Mouse (Mus musculus) left cerebral cortex, adult 9 months (tissue): Measurements from ENCODE around the gene March8.

Source experiments
- DNase-seq, 2 experiments: peaks; one replicate each; pipeline ENCODE4 v3.0.0; 2022; ENCODE audit warnings: low spot score in 2 of 2

March8 gene

DNA sequence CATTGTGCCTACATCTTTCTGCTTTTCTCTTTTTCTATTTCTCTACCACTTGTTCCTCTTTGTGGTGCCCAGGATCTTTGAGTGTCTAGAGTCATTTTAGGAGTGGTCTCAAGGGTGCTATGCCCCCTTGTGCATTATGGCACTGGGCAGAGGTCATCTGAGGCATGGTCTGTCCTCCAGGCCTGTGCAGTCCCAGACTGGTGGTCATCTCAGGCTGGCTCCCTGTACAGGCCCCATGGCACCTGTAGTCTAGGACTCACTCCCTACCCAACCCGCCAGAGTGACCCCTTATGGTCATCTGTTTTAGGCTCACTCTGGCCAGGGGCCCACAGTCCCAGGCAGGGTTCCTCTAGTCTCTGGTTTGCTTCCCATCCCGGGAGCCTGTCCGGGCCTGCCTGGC lies 33.7 kb downstream of the March8 start:
- no peak for DNase-seq

GRCm38 (mm10) chr6:116374136-116374535 lies 36.3 kb downstream of the March8 start:
- no peak for DNase-seq

- DNase-seq: no peak
Observed at GRCm38 (mm10) chr6:116374618-116375017, 36.8 kb downstream of the March8 start.

DNA sequence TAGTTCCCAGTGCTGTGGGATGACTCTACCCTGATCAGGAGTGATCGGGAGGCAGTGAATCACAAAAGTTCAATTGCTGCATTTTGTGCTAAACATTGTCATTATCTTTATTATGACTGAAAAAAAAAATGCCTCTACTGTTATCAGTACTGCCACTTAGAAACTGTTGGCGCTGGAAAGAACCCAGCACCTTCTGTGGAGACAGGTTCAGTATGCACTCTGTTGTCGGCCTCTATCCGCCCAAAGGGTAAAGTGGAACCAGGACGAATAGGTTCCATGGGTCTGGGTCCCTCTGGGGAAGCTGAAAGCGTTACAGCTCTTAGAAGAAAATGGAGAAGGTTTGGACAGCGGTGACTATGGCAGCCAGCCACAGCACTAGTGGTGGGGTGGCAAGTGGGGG lies 41.1 kb downstream of the March8 start:
- no peak for DNase-seq

DNA sequence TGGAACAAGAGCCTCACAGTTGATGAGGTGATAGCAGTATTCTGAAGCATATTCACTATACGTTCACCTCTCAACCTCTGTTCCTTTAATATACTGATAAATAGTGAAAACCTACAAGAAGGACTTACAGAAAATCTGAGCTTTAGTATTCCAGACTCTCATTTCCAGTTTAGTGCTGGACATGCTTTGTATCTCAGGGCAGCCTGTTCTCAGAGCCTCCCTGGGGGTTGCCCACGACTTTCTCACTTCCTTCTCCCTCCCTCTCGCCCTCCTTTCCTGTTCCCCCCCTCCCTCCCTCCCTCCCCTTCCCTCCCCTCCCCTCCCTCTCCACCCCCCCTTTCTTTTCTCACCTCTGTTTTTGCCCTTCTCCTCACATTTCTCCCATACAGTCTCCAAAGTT lies 42.3 kb downstream of the March8 start:
- DNase-seq: no peak

GRCm38 (mm10) chr6:116381605-116382004 lies 43.8 kb downstream of the March8 start:
- no peak for DNase-seq

GRCm38 (mm10) chr6:116383582-116383981 lies 45.8 kb downstream of the March8 start:
- DNase-seq: no peak

GRCm38 (mm10) chr6:116385194-116386044 lies 47.6 kb downstream of the March8 start:
- DNase-seq: no peak

- DNase-seq: no peak
Observed at GRCm38 (mm10) chr6:116386045-116386415, 48.2 kb downstream of the March8 start.

GRCm38 (mm10) chr6:116386506-116386905 lies 48.7 kb downstream of the March8 start:
- no peak for DNase-seq

DNA sequence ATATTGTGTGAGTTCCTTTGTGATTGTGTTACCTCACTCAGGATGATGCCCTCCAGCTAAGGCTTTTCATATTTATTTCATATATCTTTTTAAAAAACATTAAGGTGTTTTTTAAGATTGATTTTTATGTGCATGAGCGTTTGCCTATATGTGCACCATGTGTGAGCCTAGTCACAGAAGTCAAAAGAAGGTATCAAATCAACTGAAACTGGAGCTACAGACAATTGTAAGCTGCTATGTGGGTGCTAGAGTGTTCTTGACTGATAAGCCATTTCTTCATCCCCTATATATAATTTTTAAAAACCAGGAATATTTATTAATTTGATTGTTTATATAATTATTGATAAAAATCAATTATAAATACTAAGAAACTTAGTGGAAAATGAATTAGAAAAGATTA lies 50.2 kb downstream of the March8 start:
- DNase-seq: no peak

DNA sequence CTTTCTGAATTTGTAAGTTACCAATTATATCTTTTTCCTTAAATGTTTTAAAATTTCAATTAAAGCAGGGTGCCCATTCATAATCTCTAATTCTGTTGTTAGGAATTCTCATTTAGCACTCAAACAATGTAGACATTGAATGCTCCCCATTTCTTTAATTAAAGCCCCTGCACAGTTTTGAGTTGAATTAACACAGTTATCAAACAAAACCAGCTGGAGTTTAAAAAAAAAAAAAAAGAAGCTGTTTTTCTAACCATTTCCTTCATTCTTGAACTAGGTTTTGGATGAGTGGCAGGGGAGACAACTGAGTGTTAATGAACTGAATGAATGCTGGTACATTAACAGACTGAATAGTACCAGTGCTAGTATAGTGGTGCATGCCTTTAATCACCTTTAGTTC lies 51.7 kb downstream of the March8 start:
- no peak for DNase-seq

DNA sequence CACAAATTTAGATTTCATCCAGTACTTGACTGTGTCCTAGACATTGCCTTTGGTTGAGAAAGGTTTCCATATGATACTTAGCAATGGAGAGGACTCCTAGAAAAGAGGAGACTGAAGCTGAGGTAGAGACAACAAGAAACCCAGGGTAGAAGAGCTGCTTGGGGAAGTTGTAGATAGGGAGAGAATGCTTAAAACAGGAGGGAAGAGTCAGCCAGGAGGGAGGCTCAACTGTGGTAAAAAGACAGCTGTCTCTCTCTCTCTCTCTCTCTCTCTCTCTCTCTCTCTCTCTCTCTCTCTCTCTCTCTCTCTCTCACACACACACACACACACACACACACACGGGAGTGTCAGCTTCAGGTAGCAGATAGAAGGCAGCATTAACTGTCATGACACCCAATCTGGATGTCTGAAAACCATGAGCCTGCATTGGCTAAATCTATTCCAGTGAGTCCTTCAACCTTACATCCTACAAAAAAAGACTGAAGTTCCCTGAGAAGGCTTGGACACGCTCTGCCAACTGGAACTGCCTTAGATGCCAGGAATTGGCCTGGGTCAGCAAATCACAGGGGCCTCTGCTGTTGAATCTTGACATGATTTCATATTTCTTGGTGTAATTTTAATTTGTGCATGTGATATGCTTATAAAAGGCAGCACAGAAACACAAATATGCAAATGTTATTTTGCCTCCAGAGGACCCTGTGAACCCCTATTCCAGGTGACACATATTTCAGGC lies 57.3 kb downstream of the March8 start:
- no peak for DNase-seq

DNA sequence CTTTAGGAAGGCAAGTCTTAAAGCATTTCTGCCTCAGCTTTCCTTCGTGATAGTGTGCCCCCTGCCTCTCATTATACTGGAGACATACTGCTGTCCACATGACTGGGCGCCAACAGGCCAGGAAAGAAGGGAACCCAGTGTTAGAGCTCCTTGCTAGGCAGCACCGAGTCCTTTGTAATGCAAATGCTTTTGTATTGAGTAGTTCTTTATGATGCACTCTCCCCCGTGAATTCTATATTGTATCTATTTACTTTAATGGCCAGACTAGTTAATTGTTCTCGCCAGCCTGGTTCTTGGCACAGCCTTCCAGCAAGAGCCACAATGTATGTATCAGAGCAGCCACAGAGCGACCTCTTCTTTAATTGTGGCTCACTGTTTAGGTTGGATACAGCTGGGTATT lies 59.8 kb downstream of the March8 start:
- DNase-seq: no peak

GRCm38 (mm10) chr6:116398136-116398535 lies 60.3 kb downstream of the March8 start:
- peak in 1 of 2 experiments; percentile 25 for DNase-seq

- no peak for DNase-seq
Observed at GRCm38 (mm10) chr6:116401746-116402423, 64.1 kb downstream of the March8 start.

DNA sequence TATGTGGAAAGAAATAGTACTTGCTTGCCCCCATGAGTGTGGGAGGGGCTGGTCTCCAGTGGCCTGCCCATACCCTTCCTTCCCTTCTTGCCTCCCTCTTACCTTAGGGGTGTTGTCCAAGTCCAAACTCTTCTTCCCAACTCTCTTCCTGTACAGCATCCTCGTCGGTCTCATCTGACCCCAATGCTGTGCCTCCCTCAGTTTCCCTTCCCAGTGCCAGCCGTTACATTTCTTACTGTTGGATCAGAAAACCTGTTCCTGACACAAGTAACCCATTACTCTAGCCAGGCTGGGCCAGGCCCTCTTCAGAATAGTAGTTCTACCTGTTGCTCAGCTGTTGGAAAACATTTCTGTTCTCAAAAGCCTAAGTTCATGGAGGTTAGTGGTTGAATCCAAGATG lies 64.6 kb downstream of the March8 start:
- no peak for DNase-seq

DNA sequence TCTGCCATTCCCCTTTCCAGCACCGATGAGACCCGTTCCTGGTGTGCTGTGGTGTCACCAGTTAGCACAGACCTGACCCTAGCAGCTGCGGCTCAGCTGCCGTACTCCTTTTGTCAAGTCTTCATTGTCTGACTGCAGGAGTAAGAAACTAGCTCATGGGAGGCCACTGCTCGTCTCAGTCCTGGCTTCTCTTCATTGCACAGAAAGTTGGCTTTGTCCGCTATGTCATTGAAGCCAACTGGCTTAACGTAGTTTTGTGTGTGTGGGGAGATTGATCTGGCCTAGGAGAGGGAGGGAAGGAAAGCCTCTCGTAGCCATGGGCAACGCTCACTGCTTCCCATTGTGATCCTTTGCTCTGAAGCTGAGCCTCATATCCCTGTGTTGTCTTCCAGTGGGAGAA lies 67.4 kb downstream of the March8 start:
- DNase-seq: no peak

DNA sequence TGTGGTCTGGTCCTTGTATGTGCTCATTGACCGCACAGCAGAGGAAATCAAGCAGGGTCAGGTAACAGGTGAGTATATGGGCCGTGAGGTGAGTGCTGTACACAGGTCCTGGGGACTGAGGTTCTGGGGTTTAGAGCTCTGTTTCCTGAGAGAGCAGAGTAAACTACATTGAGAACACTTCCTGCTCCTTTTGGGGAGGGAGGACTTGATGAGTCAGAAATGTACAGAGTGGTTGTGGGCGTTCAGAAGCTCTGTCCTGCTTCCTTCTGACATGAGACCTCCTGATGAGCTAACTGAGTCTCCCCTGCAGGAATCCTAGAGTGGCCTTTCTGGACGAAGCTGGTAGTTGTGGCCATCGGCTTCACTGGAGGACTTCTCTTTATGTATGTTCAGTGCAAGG lies 67.9 kb downstream of the March8 start:
- no peak for DNase-seq

DNA sequence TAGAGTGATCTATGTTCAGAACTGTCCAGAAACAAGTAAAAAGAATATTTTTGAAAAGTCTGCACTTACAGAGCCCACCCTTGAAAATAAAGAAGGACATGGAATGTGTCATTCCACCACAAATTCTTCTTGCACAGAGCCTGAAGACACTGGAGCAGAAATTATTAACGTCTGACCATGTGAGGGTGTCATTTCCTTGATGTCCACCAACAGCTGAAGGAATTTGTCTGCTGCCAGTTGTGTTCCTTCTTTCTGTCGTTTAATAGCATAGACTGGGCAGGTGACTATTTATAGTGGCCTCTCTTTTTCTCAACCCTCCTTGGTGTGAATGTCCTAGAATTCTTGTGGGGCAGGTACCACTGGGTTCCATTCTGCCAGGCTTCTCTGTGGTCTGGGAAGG lies 68.3 kb downstream of the March8 start:
- no peak for DNase-seq

GRCm38 (mm10) chr6:116406680-116407079 lies 68.9 kb downstream of the March8 start:
- DNase-seq: no peak

DNA sequence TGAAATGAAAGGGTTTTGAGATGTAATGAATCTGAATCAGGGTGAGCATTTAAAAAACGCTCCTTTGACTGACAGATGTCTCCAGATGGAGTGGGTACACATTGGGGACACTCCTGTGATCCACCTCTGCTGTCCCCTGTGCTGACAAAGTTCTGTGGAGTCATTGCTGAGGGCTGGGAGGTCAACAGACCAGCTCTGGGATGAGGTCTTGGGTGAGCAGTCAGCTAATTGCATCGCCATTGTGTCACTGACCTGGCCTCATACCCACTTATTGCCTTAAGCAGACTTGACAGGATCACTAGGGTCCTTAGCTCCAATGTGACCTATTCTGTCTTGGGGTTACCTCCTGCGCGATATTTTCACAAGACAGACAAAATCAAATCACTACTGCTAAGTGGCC lies 69.4 kb downstream of the March8 start:
- no peak for DNase-seq
